30 mouse cellular contexts compared by ENCODE assay signal in the genomic region with DNA sequence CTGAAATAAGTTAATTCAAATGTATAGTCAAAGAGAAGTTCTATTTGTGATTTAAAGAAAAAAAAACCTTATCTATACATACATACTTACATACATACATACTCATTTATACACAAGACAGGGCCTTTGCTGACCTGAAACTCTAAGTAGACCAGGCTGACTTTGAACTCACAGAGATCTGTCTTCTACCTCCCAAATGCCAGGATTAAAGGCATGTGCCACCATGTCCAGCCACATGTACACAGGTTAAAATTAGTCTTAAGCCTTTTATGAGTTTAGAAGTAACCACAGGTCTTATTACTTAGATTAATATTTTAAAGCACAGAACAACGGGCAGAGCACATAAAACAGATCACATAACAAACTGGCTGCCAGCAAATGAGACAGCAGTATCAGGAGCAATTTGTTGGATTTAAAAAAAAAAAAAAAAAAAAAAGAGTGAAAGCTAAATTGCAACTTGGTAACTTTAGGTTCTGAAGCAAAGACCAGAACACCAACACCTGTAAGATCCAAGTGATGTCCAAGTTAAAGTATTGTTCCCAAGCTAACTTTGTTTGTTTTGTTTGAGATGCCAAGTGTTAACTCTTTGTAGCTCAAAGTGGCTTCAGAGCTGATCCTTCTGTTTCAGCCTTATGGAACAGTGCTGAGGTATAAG. TPM values are rescaled to one million over a fixed set of nuclear protein-coding genes. Genes with fewer than 3 reads are reported as not detected.
DNase-seq lines count a peak whose midpoint lies in the region; ATAC-seq and TF ChIP-seq lines count a peak whose summit lies in the region.
"Had no signal": no experiment of that assay in that cellular context is flagged by ENCODE, and none has a peak within 500 bp of the region (broad histone marks: within the 10 kb centered on the region; RNA-seq: fewer than 3 reads in every experiment).

No protein-coding gene starts in this region.

- no peaks in the 10 kb centered on the region for H3K36me3 ChIP-seq in liver, embryonic 16.5 days (ENCODE audit: control insufficient read depth, insufficient read depth)
- H3K36me3 ChIP-seq in CH12.LX (replicated peaks in 1 of 2; ENCODE audit: control insufficient read depth in 1 of 2, insufficient read depth in 1 of 2, low read length in 1 of 2): peaks cover 4 to 10% of the 10 kb centered on the region in 2 experiments
- peaks cover 2% of the 10 kb centered on the region; the same call in 1 of the 2 replicates for H3K36me3 ChIP-seq in small intestine, adult 2 months (ENCODE audit: control insufficient read depth, insufficient read depth, low read length)
- H3K36me3 ChIP-seq in forebrain, embryonic 16.5 days (ENCODE audit: control insufficient read depth, insufficient read depth): no peaks in the 10 kb centered on the region
- H3K36me3 ChIP-seq: embryonic facial prominence, embryonic 13.5 days; midbrain, embryonic 15.5 days had no signal

- H3K4me2 ChIP-seq in liver, embryonic 16.5 days (ENCODE audit: low read depth, low read length): no peak overlapping the region
- H3K4me2 ChIP-seq in CH12.LX (ENCODE audit: insufficient read depth, low read depth, poor library complexity, severe bottlenecking): peak overlapping the region; percentile 89
- no peak overlapping the region for H3K4me2 ChIP-seq in forebrain, embryonic 16.5 days (ENCODE audit: low read length)
- H3K4me2 ChIP-seq: embryonic facial prominence, embryonic 13.5 days; forebrain, embryonic 15.5 days; kidney, embryonic 15.5 days; lung, embryonic 15.5 days; midbrain, embryonic 15.5 days; neural tube, embryonic 15.5 days had no signal

- WGBS in liver, embryonic 16.5 days (ENCODE audit: insufficient replicate concordance): 64% methylated on average over 1 of the region's 1 CpGs
- WGBS in small intestine, adult 2 months: 46% methylated on average over 1 of the region's 1 CpGs
- 80% methylated on average over 1 of the region's 1 CpGs for WGBS in forebrain, embryonic 16.5 days

- no peaks in the 10 kb centered on the region for H3K27me3 ChIP-seq in liver, embryonic 16.5 days (ENCODE audit: control insufficient read depth, insufficient read depth, low read depth, low read length)
- H3K27me3 ChIP-seq in CH12.LX (replicated peaks): no peaks in the 10 kb centered on the region
- H3K27me3 ChIP-seq in small intestine, adult 2 months (ENCODE audit: control insufficient read depth, insufficient read depth, low read length): no peaks in the 10 kb centered on the region
- no peaks in the 10 kb centered on the region for H3K27me3 ChIP-seq in forebrain, embryonic 16.5 days (replicated peaks; ENCODE audit: control insufficient read depth, insufficient read depth, low read length)
- H3K27me3 ChIP-seq: embryonic facial prominence, embryonic 13.5 days; forebrain, embryonic 15.5 days; kidney, embryonic 15.5 days; lung, embryonic 15.5 days; midbrain, embryonic 15.5 days; neural tube, embryonic 15.5 days; Patski had no signal

- TF ChIP-seq RAD21 in CH12.LX (IDR thresholded peaks at IDR 0.05; ENCODE audit: low read depth, low read length): no peak

- dilution Hi-C loops in CH12.LX (cut with MboI; ENCODE audit: extremely low pct_ligation_motif_present, extremely low pct_unique_long_range_greater_than_20kb, low sequenced_read_pairs): no loop called here

- no peak overlapping the region for H3K9ac ChIP-seq in liver, embryonic 16.5 days (ENCODE audit: low read depth, low read length)
- peak overlapping the region; percentile 96 for H3K9ac ChIP-seq in CH12.LX (ENCODE audit: insufficient read depth, low read depth)
- H3K9ac ChIP-seq in forebrain, embryonic 16.5 days (replicated peaks; ENCODE audit: low read depth, low read length): no peak overlapping the region
- H3K9ac ChIP-seq: embryonic facial prominence, embryonic 13.5 days; forebrain, embryonic 15.5 days; kidney, embryonic 15.5 days; liver, embryonic 14.5 days; lung, embryonic 15.5 days; midbrain, embryonic 15.5 days; neural tube, embryonic 15.5 days had no signal

- DNase-seq in liver (no peak), 416B (ENCODE audit: low read depth) (peak; percentile 40), CH12.LX (ENCODE audit: extremely low read depth) (no peak)
- no peak for DNase-seq in left cerebral cortex, postnatal 10 days (ENCODE audit: extremely low spot score in 1 of 2, low spot score in 2 of 2)
- DNase-seq: adrenal gland, adult 8-10 months; cerebellum, adult 11-12 months; cerebellum, adult 9-11 months; gastrocnemius, postnatal 10 days; heart, postnatal 14 days; kidney, adult 18-20 months; kidney, postnatal 25 days; left cerebral cortex, postnatal 4 days; retina, postnatal 1 day; right cerebral cortex, postnatal 14 days; thymus, postnatal 14 days had no signal

- no peaks in the 10 kb centered on the region for H3K9me3 ChIP-seq in liver, embryonic 16.5 days (replicated peaks; ENCODE audit: control insufficient read depth, low read length)
- H3K9me3 ChIP-seq in CH12.LX (replicated peaks; ENCODE audit: low read length): no peaks in the 10 kb centered on the region
- H3K9me3 ChIP-seq in forebrain, embryonic 16.5 days (ENCODE audit: control insufficient read depth, low read length): no peaks in the 10 kb centered on the region
- H3K9me3 ChIP-seq: embryonic facial prominence, embryonic 13.5 days; forebrain, embryonic 10.5 days; forebrain, embryonic 15.5 days; G1E; kidney, embryonic 15.5 days; lung, embryonic 15.5 days; midbrain, embryonic 10.5 days; midbrain, embryonic 15.5 days; neural tube, embryonic 15.5 days had no signal

- no peak for TF ChIP-seq POLR2A in CH12.LX (IDR thresholded peaks at IDR 0.05; ENCODE audit: low read depth, low read length)
- no peak for TF ChIP-seq POLR2A in small intestine, adult 2 months (IDR thresholded peaks at IDR 0.05; ENCODE audit: low read depth, low read length)

- in situ Hi-C loops in CH12.LX (cut with MboI; ENCODE audit: low pct_ligation_motif_present, low pct_unique_long_range_greater_than_20kb, low sequenced_read_pairs): loop anchor here (10.0 kb wide), 1 partner anchor 139 kb away; no protein-coding TSS in a partner anchor

- intact Hi-C loops in left cerebral cortex, postnatal 10 days (cut with DNase I): no loop called here

- H3K4me3 ChIP-seq in liver, embryonic 16.5 days (ENCODE audit: low read depth, low read length): no peak overlapping the region
- peak overlapping the region in 2 of 3 experiments; percentile 11 to 25 for H3K4me3 ChIP-seq in CH12.LX (replicated peaks in 1 of 3; ENCODE audit: low read depth in 2 of 3, low read length in 2 of 3, poor library complexity in 1 of 3)
- no peak overlapping the region for H3K4me3 ChIP-seq in small intestine, adult 2 months (ENCODE audit: low read depth, low read length)
- no peak overlapping the region for H3K4me3 ChIP-seq in forebrain, embryonic 16.5 days (replicated peaks; ENCODE audit: low read length)
- H3K4me3 ChIP-seq: embryonic facial prominence, embryonic 13.5 days; forebrain, embryonic 10.5 days; forebrain, embryonic 15.5 days; kidney, embryonic 15.5 days; lung, embryonic 15.5 days; midbrain, embryonic 10.5 days; midbrain, embryonic 15.5 days; neural tube, embryonic 15.5 days had no signal

- no peak for ATAC-seq in liver, embryonic 16.5 days (ENCODE audit: low read depth)
- ATAC-seq in forebrain, embryonic 16.5 days: no peak
- ATAC-seq: forebrain, embryonic 15.5 days; hindbrain, embryonic 16.5 days; midbrain, embryonic 15.5 days; Patski had no signal

- H3K27ac ChIP-seq in liver, embryonic 16.5 days (ENCODE audit: low read length): peak overlapping the region; percentile 48; the same call in 1 of the 2 replicates
- H3K27ac ChIP-seq in CH12.LX (ENCODE audit: insufficient read depth, low read depth): peak overlapping the region; percentile 100
- peak overlapping the region; percentile 55 for H3K27ac ChIP-seq in small intestine, adult 2 months (ENCODE audit: insufficient read depth, low read depth, low read length)
- H3K27ac ChIP-seq in forebrain, embryonic 16.5 days (ENCODE audit: low read length): no peak overlapping the region
- H3K27ac ChIP-seq: embryonic facial prominence, embryonic 13.5 days; forebrain, embryonic 10.5 days; forebrain, embryonic 15.5 days; kidney, embryonic 15.5 days; liver, embryonic 14.5 days; lung, embryonic 15.5 days; midbrain, embryonic 10.5 days; midbrain, embryonic 15.5 days; neural tube, embryonic 15.5 days had no signal

- no peak for TF ChIP-seq EP300 in CH12.LX (IDR thresholded peaks at IDR 0.05; ENCODE audit: low read length)

- H3K4me1 ChIP-seq in liver, embryonic 16.5 days (ENCODE audit: control insufficient read depth, low read depth, low read length): peaks cover 5% of the 10 kb centered on the region
- H3K4me1 ChIP-seq in CH12.LX (ENCODE audit: control insufficient read depth in 1 of 2, insufficient read depth in 2 of 2): peaks cover 6 to 67% of the 10 kb centered on the region in 2 experiments
- H3K4me1 ChIP-seq in small intestine, adult 2 months (ENCODE audit: control insufficient read depth, insufficient read depth, insufficient read length, low read length): no peaks in the 10 kb centered on the region
- no peaks in the 10 kb centered on the region for H3K4me1 ChIP-seq in forebrain, embryonic 16.5 days (replicated peaks; ENCODE audit: control insufficient read depth, insufficient read depth, low read length)
- H3K4me1 ChIP-seq: embryonic facial prominence, embryonic 13.5 days; forebrain, embryonic 10.5 days; forebrain, embryonic 15.5 days; kidney, embryonic 15.5 days; lung, embryonic 15.5 days; midbrain, embryonic 10.5 days; midbrain, embryonic 15.5 days; neural tube, embryonic 15.5 days had no signal

- peaks cover 18% of the 10 kb centered on the region for H3K79me2 ChIP-seq in CH12.LX (replicated peaks; ENCODE audit: control insufficient read depth, extremely low read depth, insufficient read depth, poor library complexity, severe bottlenecking)

- TF ChIP-seq CTCF in CH12.LX (conservative IDR thresholded peaks at IDR 0.05 in 1 of 2, IDR thresholded peaks at IDR 0.05 in 1 of 2; ENCODE audit: low read depth in 2 of 2, low read length in 2 of 2): no peak
- no peak for TF ChIP-seq CTCF in small intestine, adult 2 months (IDR thresholded peaks at IDR 0.05; ENCODE audit: extremely low read depth, insufficient read length, insufficient replicate concordance, low read depth, low read length)

RNA-seq across cellular contexts. Expression of a gene that starts 9.5 kb away (rescaled TPM):
- polyA plus RNA-seq in liver, embryonic 16.5 days (2015; fragmentation: Nextera tagmentation; extraction: Ambion mirVana): 22.2 and 23.1 TPM in 2 replicates
- 107 and 119 TPM in 2 replicates for total RNA-seq in CH12.LX (2012; rRNA removed)
- 215 and 241 TPM in 2 replicates for total RNA-seq in CH12.LX (2014; rRNA removed)
- polyA plus RNA-seq in CH12.LX (2012; ENCODE audit: insufficient read length, low read depth): 116 and 117 TPM in 2 replicates
- polyA plus RNA-seq in small intestine, adult 2 months (2012; rRNA removed): 0.76 and 1.8 TPM in 2 replicates
- polyA plus RNA-seq in forebrain, embryonic 16.5 days (2015; fragmentation: Nextera tagmentation; extraction: Ambion mirVana): 44.6 and 50.4 TPM in 2 replicates
- total RNA-seq in left cerebral cortex, postnatal 10 days (2021): 10 to 100 TPM; 41.9 to 42.4 TPM

RNA-seq across cellular contexts. Expression of a gene that starts 9.6 kb away (rescaled TPM):
- polyA plus RNA-seq in liver, embryonic 16.5 days (2015; fragmentation: Nextera tagmentation; extraction: Ambion mirVana): 104 and 105 TPM in 2 replicates
- 210 and 219 TPM in 2 replicates for total RNA-seq in CH12.LX (2012; rRNA removed)
- total RNA-seq in CH12.LX (2014; rRNA removed): 470 and 509 TPM in 2 replicates
- polyA plus RNA-seq in CH12.LX (2012; ENCODE audit: insufficient read length, low read depth): 252 and 298 TPM in 2 replicates
- 62.4 and 73.5 TPM in 2 replicates for polyA plus RNA-seq in small intestine, adult 2 months (2012; rRNA removed)
- polyA plus RNA-seq in forebrain, embryonic 16.5 days (2015; fragmentation: Nextera tagmentation; extraction: Ambion mirVana): 77.2 and 102 TPM in 2 replicates
- total RNA-seq in left cerebral cortex, postnatal 10 days (2021): 10 to 100 TPM; 26.0 to 26.1 TPM

Comparison
In these comparisons a context has a peak if more than half of its experiments do, and no peak if none do; other contexts are left out.
1. H3K4me3 ChIP-seq: peak in CH12.LX (2 of 3); none in liver, embryonic 16.5 days (single experiment), small intestine, adult 2 months (single experiment) and forebrain, embryonic 16.5 days (single experiment).